Mouse (Mus musculus) testis, postnatal 14 days (tissue): ENCODE results near the gene Casp8.
"Not testable (repeated sequence)": the region's sequence is repeated elsewhere in the genome, so short reads cannot be mapped to it uniquely, and the experiment has no call there.

Source experiments
- DNase-seq: peaks from one replicate; pipeline ENCODE4 v3.0.0; 2021; ENCODE audit warnings: low spot score

The Casp8 gene

DNA sequence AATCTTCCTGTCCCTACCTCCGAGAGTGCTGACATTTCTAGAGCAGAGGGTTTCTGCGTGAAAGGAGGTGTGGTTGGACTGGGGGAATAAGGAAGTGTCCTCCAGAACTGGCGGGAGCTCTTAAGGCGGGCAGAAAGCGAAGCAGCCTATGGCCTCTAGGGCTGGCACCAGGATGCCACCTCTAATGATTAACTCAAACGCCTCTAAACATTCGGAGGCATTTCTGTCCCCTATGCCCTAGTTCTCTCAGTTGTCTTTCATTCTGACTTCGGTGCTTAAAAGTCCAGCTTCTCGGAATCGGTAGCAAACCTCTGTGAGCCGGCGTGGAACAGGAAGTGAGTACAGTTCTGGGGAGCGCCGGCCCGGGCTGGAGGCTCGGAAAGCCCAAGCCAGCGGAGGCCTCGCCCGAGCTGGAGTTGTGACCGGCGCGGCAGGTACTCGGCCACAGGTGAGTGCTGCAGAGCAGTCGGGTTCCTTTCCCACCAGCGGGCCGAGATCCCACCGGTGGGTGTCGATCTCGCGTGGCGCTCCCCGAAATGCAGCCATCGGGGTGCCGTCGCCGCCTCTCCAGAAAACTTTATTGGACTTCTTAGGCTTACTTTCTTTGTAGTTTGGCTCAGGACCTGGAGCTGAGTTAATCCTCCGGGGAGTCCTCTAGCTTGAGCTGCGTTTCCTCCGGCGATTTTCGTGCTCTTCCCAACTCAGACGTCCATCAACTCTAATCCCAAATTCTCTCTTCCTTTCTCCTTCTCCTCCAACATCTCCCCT is at the start of gene Casp8:
Gene Casp8 (plus strand): TSS at position 84 of the 768 bp plus-strand sequence.
- DNase-seq = peak; percentile 34

DNA sequence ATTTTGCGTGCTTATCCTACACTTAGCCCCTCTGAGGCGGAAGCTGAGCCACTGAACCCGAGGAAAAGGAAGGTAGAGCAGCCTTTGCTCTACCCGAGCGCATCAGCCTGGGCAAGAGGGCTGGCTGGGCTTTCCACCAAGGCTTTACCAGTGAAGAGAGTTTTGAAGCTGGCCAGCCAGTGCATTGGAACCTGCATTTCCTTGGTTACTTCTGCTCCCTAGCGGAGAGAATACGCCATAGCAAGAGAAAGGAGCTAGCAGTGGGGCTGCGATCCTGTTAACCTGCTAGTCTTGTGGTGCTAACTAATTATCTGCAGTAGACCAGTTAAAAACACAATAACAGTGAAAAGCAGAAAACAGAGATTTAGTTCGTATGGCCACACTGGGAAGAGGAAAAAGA is 48.3 kb upstream of the Casp8 start:
- DNase-seq = no peak

DNA sequence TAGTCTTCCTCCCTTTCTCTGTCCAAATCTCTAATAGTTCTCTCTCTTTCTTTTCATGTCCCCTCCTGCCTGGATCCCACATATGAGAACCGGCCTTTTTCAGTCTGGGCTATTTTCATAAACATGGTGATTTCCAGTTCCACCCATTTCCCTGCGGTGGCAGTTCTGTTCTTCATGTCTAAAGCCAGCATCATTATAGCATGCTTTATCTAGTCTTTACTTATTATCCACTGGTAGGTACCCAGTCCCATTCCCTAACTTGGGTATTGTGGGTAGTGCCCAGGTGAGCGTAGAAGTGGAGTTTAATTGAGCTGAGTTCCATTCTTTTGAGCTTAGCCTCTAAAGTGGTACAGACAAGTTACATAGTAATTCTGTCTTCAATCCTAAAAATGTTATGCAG is 35.7 kb upstream of the Casp8 start:
- no peak for DNase-seq

DNA sequence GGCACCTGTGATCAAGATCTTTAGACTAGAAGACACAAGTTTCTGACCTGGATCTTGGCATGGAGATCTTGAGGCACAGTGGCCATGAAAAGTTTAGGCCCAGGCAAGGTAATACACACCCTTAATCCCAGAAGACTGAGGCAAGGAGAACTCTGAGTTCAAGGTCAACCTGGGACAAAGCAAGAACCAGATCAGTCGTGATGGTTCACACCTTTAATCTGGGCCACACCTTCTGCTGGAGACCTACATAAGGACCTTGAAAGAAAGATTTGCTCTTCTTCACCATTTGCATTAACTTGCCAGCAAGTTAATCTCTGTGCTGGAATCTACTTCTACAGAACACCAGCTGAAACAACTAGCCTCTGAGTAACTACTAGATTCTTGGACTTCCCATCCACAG is 34.6 kb upstream of the Casp8 start:
- DNase-seq = no peak

DNA sequence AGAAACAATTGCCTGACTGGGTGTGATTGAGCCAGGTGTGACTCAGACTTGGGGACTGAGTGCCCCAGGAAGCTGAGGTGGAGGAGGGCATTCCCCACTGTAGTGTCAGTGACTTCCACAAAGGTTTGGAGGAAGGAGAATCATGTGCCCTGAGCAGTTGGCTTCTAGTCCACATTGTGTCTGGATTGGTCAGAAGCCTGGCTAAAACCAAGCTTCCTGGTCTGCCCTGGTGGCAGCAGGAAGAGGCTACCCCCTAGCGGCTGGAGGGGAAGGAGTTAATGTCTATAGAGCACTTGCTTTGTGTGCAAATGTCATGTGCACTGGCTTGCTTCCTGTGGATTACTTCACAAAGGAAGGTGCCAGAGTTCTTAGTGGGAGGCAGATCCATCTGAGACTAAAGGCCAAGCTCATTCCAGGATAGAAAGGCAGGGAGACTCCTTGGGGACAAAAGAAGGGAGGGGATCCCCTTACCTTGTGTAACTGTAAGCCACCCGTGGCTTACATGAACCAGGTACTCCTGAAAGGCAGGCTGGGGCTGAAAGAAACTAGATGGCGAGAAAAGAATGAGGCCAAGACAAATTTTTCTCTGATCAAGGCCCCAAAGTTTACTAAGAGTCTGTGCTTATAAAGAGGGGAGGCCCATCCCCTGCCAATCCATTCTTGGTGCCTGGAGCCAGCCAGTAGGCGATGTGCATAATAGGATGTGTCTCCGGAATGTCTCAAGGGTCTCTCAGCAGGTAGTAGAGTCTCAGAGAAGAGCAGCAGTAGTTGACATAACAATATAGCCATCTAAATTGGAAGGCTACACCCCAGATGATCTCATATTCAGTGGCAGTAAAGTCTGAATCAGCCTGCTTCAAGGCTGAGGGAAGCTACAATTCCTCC is 33.5 kb upstream of the Casp8 start:
- DNase-seq = not testable (repeated sequence)

DNA sequence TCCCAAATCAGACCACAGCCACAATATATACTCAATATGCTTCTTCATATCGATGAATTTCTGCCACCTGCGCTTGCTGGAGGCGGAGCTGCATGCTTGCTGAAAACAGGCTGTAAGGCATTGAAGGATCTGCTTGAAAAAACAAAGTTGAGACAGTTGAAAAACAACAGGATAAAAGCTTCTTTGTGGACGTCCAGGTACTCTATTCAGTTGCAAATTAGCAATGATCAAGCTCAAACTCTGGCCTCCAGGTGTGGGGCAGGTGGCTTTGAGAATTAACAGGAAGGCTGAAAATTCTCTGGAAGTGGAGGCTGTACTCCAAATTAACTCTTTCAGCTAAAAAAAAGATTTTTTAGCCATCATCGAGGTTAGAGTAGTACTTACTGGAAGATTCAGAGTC is 32.6 kb upstream of the Casp8 start:
- DNase-seq = no peak

DNA sequence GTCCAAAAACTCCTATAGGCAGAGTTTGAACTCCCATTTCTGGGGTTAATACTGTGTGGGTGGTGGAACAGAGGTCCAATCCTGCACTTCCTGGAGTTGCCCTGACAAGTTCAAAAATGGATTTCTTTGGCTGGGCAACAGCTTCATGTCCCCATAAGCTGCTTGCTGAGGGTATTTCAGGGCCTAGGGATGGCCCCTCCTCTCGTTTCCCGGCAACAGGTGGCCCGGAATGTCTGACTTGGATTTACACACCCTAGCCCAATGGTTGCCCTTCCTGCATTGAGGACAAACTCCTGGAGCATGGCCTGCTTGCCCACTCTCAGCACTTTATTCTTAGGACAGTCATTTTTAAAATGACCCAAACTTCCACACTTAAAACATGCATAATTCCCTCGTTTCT is 28.7 kb upstream of the Casp8 start:
- not testable (repeated sequence) for DNase-seq

DNA sequence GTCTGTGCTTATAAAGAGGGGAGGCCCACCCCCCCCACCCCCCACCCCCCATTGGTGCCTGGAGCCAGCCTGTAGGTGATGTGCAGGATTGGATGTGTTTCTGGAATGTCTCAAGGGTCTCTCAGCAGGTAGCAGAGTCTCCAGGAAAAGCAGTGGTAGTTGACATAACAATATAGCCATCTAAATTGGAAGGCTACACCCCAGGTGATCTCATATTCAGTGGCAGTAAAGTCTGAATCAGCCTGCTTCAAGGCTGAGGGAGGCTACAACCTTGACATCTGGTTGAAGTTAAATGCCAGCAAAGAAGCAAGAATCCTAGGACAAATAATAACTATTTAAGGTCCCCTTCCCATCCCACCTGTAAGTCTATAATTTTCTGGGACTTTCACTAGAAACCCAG is 26.0 kb upstream of the Casp8 start:
- DNase-seq = no peak

DNA sequence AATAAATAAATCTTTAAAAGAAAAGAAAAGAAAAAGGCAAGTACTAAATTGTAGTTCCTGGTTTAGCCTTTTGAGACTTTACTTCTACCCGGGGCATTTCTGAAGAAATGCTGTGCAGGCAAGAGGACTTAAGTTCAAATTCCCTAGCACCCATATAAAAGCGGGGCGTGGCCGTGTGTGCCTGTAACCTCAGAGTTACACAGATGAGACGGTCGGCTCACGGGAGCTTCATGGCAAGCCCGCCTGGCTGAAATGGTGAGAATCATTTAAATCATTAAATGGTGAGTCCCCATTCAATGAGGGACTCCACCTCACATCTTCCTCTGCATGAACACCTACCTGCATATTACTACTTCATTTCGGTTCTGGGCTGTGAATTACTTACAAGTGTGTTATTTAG is 25.5 kb upstream of the Casp8 start:
- DNase-seq = no peak

DNA sequence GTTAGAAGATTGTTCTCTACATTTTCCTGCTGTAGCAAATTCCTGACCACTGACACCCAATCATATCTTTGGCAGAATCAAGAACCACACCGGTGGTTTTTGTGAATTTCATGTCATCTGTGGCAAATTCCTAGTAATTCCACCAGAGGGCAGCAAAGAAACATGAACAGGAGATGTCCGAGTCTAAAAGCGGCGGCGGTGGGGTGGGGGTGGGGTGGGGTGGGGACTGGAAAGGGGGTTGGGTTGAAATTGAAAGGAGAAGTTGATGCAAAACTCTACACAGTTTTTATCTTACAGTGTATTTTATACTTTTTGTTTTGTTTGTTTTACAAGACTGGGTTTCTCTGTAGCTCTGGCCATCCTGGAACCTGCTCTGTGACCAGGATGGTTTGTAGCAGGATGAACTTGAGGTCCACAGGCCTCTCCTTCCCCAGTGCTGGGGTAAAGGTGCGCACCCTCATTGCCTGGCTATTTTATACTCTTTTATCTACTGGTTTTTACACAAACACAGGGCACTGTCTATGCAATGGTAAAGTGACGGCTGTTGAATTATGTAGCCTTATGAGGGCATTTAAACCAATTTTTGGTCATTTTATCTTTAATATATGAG is 25.0 kb upstream of the Casp8 start:
- no peak for DNase-seq

DNA sequence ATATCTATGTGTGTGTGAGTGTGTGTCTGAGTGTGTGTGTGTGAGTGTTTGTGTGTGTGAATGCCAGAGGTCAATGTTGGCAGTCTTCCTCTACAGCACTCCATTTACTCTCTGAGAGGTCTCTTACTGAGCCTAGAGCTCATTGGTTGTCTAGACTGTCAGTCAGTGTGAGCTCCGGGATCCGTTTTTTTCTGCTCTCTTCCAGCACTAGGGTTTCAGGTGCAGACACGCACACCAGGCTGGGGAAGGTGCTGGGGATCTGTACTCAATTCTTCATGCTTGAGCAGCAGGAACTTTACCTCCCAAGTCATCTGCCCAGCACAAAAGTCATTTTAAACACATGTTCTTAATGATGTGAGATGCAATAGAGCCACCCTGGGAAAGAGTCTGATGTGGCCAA is 23.1 kb upstream of the Casp8 start:
- no peak for DNase-seq

DNA sequence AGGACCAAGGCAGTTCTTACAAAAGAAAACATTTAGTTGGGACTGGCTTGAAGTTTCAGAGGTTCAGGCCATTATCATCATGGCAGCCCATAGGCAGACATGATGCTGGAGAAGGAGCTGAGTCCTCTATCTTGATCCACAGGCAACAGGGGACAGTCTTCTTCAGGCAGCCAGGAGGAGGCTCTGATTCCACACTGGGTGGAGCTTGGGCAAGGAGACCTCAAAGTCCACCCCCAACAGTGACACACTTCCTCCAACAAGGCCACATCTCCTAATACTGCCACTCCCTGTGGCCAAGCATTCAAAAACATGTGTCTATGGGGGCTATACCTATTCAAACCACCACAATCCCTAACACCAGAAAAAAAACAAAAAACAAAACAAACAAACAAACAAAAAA is 21.9 kb upstream of the Casp8 start:
- DNase-seq = no peak

DNA sequence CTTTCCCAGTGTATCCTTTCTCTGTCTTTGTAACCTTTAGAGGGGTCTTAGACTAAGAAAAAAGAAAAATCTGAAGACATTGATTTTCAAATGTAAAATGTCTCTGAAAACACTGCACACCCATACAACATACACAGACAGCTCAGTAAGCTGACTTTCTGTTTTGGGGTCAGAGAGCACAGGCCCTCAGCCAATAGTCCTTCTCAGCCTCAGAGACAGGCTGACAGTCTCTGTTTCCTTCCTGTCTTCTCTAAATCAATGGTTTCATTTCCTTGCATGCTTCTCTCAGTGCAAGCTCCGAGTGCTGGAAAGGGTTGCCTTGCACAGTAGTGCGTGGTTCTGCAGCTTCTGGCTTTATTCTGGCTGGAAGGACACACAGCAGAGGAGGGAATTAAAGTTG is 21.3 kb upstream of the Casp8 start:
- no peak for DNase-seq

DNA sequence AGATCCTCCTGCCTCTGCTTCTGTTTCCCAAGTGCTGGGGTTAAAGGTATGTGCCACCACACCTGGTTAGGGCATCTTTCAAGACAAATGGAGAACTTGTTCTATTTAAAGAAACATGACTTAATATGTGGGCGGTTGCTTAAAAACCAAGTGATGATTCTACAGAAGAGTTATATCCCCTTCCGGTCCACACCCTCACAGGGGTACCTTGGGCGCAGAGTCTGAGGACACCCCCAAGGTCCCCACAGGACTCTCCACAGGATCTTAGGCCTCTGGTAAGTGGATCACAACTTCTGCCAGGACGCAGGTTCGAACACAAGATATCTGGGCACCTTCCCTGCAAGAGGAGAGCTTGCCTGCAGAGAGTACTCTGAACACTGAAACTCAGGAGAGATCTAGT is 19.8 kb upstream of the Casp8 start:
- DNase-seq = no peak

DNA sequence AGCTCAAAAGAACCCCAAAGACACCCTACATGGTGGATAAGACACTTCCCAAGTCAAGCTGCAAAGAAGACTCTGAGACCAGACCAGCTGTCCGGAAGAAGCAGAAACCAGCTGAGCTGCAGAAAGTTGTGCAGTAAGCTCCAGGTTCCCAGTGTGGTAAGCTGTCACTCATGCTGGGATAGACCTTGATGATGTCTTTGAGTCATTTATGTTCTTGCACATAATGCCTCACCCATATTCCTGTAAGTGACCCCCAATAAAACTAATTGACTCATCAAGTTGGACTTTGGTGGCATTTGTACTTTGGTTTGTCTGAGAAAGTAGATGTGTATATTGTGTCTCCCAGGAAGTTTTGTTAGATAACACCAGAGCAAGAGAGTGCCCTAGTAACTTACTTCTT is 17.6 kb upstream of the Casp8 start:
- DNase-seq = no peak

DNA sequence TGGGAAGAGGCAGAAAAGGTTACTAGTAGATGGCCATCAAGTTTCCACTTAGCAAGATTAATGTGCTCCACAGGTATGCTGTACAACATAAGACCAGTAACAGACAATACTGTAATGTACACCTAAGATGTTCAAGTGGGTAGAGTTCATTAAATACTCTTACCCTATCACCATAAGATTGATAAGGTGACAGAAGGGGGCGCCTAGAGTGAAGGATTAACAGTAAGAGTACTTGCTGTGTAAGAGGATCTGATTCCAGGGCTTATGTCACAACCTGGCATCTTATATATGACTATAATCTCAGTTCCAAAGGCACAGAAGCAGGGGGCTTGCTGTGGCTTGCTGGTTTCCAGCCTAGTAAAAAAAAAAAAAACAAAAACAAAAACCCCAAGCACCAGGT is 16.9 kb upstream of the Casp8 start:
- DNase-seq = no peak

DNA sequence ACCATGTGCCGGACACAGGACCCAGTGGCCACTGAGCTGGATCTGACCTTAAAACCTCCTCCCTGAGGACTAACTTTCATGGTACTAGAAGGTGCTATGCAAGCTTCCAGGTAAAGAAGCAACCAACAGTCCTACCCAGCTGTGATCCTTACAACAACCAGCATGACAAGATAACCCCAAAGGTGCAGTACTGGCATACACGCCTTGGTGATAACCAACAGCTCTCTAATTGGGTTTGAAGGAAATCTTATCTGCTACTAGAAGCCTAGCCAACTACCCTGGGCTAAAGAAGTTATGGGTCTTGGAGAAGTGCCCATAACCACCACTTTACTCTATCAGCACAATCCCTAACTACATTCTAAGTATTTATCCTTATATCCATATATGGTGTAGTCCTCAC is 8.9 kb upstream of the Casp8 start:
- no peak for DNase-seq

DNA sequence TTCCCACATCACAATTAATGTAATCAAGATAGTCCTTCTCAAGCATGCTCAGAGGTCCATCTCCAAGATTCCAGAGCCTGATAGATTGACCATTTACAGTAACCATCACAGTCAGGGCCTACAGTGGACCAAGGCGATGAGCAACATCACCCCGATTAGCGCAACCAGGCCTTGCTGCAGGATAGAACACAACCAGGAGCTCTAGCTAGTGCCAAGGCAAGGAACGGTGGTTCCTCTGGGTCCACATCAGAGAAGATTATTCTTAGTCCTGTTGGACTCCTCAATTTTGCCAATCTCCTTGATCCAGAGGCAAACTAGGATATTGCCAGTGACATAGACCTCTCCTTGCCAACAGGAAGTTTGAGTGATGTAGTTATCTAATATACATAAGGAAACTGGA is 6.8 kb upstream of the Casp8 start:
- no peak for DNase-seq

DNA sequence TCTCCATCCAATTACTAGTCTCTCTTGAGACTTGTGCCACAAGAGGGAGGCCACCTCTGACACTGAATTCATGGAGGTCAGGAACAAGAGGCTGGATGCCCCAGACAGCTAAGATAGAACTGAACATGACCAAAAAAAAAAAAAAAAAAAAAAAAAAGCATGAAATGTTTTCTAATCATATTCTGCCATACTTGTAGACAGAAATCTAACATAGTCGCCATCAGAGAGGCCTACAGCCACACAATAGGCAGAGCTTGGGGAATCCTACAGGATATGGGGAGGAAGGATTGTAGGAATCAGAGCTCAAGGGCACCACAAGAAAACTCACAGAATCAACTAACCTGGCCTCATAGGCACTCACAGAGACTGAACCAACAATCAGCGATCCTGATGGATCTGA is 469 bp upstream of the Casp8 start:
- DNase-seq = no peak

DNA sequence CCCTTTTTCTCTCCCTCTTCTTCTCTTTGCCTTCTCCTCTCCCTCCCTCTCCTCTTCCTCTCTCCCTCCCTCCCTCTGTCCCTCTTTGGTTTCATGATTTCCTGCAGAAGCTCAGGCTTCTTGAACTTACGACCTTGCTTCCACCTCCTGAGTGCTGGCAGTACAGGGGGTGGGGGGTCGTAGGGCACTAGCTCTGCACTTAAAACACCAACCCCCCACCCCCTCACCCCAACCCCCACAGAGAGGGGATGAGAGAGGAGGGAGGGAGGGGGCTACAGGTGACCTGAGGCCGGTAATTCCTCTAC is 837 bp downstream of the Casp8 start:
- DNase-seq = no peak

DNA sequence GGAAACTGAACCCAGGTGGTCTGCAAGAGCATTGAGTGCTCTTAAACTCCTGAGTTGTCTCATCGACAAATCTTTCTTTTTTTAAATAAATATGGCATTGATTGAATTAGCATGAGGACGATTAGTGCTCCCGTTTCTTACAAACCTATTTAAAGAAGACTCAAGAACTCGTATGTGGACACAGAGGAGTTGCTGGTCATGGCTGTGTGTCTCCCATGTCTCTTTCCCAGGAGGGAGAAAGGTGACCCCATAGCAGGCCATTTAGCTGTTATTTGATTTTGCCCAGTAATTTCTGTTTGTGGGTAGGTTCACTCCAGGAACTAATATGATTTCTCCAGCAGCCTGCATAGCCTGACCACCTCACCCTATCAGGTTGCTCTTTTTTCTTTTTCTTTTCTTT is 1.7 kb downstream of the Casp8 start:
- no peak for DNase-seq

DNA sequence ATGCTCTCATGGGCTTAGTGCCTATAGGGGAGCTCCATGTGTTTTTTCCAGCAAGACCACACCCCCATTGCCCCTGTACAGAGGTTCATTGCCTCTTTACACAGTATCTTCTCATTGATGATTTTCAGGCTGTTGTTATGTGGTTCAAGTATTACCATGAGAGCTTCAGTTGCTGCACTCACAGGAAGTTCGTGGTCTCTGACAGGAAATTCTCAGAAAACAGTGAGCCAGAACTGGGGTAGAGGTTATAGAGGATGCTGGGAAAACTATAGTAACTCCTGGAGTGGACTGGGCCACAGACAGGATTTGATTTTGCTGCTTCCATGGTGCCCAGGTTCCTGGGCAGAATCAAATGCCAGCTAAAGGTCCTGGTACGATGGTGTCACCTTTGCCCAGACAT is 2.2 kb downstream of the Casp8 start:
- DNase-seq = no peak

DNA sequence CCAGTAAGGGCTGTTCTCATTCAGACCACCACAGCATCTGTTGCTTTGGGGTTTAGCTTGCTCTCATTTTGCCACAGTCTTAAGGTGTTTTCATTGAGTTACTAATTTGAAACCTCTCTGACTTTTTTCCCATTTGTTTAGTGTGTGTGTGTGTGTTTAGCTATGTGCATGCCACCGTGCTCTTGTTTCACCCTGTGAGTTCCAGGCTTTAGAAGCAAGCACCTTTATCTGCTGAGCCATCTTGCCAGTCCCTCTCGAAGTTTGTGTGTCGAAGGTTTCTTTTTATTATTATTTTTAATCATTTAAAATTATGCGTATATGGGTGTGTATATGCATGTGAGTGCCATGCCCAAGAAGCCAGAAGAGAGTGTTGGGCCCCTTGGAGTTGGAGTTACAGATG is 3.7 kb downstream of the Casp8 start:
- DNase-seq = no peak
